Mouse (Mus musculus): ENCODE measurements around the gene Aup1. TPM values are rescaled to one million over a fixed set of nuclear protein-coding genes. Genes with fewer than 3 reads are reported as not detected.
A peak's percentile ranks its signal among the peaks of the same experiment; 100 is the strongest.

Aup1 gene
- 144 and 156 TPM in 2 replicates for polyA plus RNA-seq (2014; fragmentation: Nextera tagmentation; extraction: Ambion mirVana)

- no peaks in the 10 kb centered on the region for H3K9me3 ChIP-seq (ENCODE audit: control insufficient read depth, low read length)
- peaks cover 20% of the 10 kb centered on the region for H3K4me1 ChIP-seq (ENCODE audit: control insufficient read depth, insufficient read depth, low read length)
- WGBS, result 1% methylated on average over 50 of the region's 64 CpGs
- ATAC-seq (ENCODE audit: low FRiP score, low TSS enrichment), result peak; percentile 96
- peaks cover 43% of the 10 kb centered on the region for H3K36me3 ChIP-seq (ENCODE audit: control insufficient read depth, insufficient read depth, low read length)
- peak within 1 kb of the TSS; percentile 95 for H3K4me2 ChIP-seq (replicated peaks; ENCODE audit: low read depth, low read length)
- peak within 1 kb of the TSS; percentile 91 for H3K9ac ChIP-seq (ENCODE audit: low read depth, low read length)
- H3K27me3 ChIP-seq (ENCODE audit: control insufficient read depth, insufficient read depth, low read length), result no peaks in the 10 kb centered on the region
- H3K4me3 ChIP-seq (ENCODE audit: low read length), result peak within 1 kb of the TSS; percentile 70
- peak within 1 kb of the TSS; percentile 79 for H3K27ac ChIP-seq (ENCODE audit: low read depth, low read length)
These were observed at the start of gene Aup1 for GRCm38 (mm10) chr6:83054074-83054851. TSS of gene Aup1 (plus strand) at chr6:83054521.

DNA sequence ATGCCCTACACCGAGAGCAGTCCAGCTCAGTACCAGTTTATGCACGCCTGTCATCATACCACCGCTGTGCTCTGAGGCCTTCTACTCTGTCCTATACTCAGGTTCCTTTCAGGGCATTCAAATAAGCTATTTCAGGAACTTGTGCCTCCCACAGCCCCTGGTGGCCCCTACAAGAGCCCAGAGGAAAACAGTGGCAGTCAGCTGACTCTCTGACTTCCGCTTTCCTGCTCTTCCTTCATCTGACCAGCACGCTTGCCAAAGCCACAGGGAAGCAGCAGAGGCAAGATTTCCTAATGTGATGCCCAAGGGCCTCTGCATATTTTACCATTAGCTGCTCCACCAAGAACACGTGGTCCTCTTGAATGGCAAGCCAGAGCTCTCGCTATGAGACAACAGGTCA is 49.4 kb upstream of the Aup1 start:
- no peaks in the 10 kb centered on the region for H3K27me3 ChIP-seq (ENCODE audit: control insufficient read depth, insufficient read depth, low read length)
- H3K4me1 ChIP-seq (ENCODE audit: control insufficient read depth, insufficient read depth, low read length), result no peaks in the 10 kb centered on the region
- WGBS, result 64% methylated on average over 7 of the region's 7 CpGs
- H3K4me2 ChIP-seq (replicated peaks; ENCODE audit: low read depth, low read length), result no peak overlapping the region
- no peak overlapping the region for H3K27ac ChIP-seq (ENCODE audit: low read depth, low read length)
- H3K4me3 ChIP-seq (ENCODE audit: low read length), result no peak overlapping the region
- ATAC-seq (ENCODE audit: low FRiP score, low TSS enrichment), result no peak
- no peaks in the 10 kb centered on the region for H3K36me3 ChIP-seq (ENCODE audit: control insufficient read depth, insufficient read depth, low read length)
- H3K9me3 ChIP-seq (ENCODE audit: control insufficient read depth, low read length), result no peaks in the 10 kb centered on the region
- H3K9ac ChIP-seq (ENCODE audit: low read depth, low read length), result no peak overlapping the region

DNA sequence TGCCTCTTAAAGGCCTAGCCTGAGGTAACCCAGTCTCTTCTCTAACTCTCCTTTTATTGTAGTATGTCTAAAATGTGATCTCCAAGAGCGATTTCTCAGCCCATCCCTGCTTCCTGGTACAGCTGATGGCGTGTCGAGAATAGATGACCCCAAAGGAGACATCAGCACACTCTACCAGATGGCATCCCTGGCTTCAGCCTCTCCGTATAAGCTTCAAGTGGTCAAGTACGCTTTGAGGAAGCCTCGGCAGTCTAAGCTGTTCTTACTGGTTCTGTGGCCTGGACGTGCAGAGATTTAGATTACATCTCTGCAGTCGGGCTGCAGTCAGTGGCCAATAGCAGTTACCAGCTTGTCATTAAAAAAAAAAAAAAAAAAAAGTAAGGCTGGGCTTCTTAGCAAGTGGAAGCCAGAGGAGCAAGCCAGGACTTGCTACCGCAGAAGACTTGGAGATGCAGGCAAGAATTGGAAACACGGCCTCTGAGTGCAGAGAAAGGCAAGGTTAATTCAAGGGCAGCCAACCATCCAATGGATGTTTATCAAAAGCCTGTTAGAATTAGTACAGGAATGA is 48.8 kb upstream of the Aup1 start:
- Histone ChIP-seq H3K9ac (ENCODE audit: low read depth, low read length) (no peak overlapping the region), H3K27ac (ENCODE audit: low read depth, low read length) (no peak overlapping the region), H3K4me2 (replicated peaks; ENCODE audit: low read depth, low read length) (no peak overlapping the region), H3K9me3 (ENCODE audit: control insufficient read depth, low read length) (no peaks in the 10 kb centered on the region), H3K4me1 (ENCODE audit: control insufficient read depth, insufficient read depth, low read length) (no peaks in the 10 kb centered on the region), H3K36me3 (ENCODE audit: control insufficient read depth, insufficient read depth, low read length) (no peaks in the 10 kb centered on the region), H3K4me3 (ENCODE audit: low read length) (no peak overlapping the region), H3K27me3 (ENCODE audit: control insufficient read depth, insufficient read depth, low read length) (no peaks in the 10 kb centered on the region)
- WGBS, result 75% methylated on average over 10 of the region's 10 CpGs
- no peak for ATAC-seq (ENCODE audit: low FRiP score, low TSS enrichment)

DNA sequence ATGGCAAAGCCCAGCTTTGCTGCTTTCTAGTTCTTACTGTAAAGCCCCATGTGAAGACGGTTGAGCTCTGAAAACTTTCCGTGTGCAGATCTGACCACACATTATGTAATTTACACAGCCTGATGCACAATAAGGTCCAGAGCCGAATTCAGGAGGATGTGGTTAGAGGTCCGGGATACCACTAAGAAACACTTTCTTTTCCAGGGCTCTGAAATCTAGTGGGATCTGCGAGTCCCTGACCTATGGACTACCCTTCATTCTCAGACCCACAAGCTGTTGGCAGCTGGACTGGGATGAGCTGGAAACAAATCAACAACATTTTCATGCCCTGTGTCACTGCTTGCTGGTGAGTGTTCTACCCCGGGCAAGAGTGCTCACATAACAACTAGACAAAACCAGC is 48.2 kb upstream of the Aup1 start:
- WGBS, result 84% methylated on average over 6 of the region's 6 CpGs
- Histone ChIP-seq H3K4me2 (replicated peaks; ENCODE audit: low read depth, low read length) (no peak overlapping the region), H3K9me3 (ENCODE audit: control insufficient read depth, low read length) (no peaks in the 10 kb centered on the region), H3K4me1 (ENCODE audit: control insufficient read depth, insufficient read depth, low read length) (no peaks in the 10 kb centered on the region), H3K27me3 (ENCODE audit: control insufficient read depth, insufficient read depth, low read length) (no peaks in the 10 kb centered on the region), H3K4me3 (ENCODE audit: low read length) (no peak overlapping the region), H3K9ac (ENCODE audit: low read depth, low read length) (no peak overlapping the region), H3K36me3 (ENCODE audit: control insufficient read depth, insufficient read depth, low read length) (no peaks in the 10 kb centered on the region), H3K27ac (ENCODE audit: low read depth, low read length) (no peak overlapping the region)
- no peak for ATAC-seq (ENCODE audit: low FRiP score, low TSS enrichment)

- Histone ChIP-seq H3K4me2 (replicated peaks; ENCODE audit: low read depth, low read length) (no peak overlapping the region), H3K4me3 (ENCODE audit: low read length) (no peak overlapping the region), H3K9ac (ENCODE audit: low read depth, low read length) (no peak overlapping the region), H3K9me3 (ENCODE audit: control insufficient read depth, low read length) (no peaks in the 10 kb centered on the region), H3K36me3 (ENCODE audit: control insufficient read depth, insufficient read depth, low read length) (no peaks in the 10 kb centered on the region), H3K27ac (ENCODE audit: low read depth, low read length) (no peak overlapping the region), H3K4me1 (ENCODE audit: control insufficient read depth, insufficient read depth, low read length) (no peaks in the 10 kb centered on the region), H3K27me3 (ENCODE audit: control insufficient read depth, insufficient read depth, low read length) (no peaks in the 10 kb centered on the region)
- 37% methylated on average over 3 of the region's 3 CpGs for WGBS
- no peak for ATAC-seq (ENCODE audit: low FRiP score, low TSS enrichment)
These were observed 45.7 kb upstream of the Aup1 start for GRCm38 (mm10) chr6:83008659-83009058.

DNA sequence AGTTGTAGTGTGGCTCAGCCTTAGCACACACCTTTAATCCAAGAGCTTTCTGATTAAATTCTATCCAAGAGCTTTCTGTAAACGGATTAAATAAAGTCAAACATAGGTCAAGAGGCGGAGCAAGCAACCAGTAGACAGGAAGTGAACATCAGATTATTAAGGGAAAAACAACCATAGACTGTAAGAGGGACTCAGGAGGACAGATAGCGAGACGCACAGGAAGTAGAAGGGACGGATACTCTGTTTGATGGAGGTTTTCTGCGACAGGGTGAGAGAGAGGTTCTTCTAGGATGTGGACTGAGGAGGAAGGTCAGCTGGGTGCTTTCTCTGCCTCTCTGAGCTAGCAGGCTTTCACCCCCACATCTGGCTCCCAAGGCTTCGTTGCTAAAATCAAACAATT is 44.3 kb upstream of the Aup1 start:
- H3K27ac ChIP-seq (ENCODE audit: low read depth, low read length), result no peak overlapping the region
- 62% methylated on average over 7 of the region's 7 CpGs for WGBS
- ATAC-seq (ENCODE audit: low FRiP score, low TSS enrichment), result no peak
- no peaks in the 10 kb centered on the region for H3K36me3 ChIP-seq (ENCODE audit: control insufficient read depth, insufficient read depth, low read length)
- H3K27me3 ChIP-seq (ENCODE audit: control insufficient read depth, insufficient read depth, low read length), result no peaks in the 10 kb centered on the region
- H3K4me2 ChIP-seq (replicated peaks; ENCODE audit: low read depth, low read length), result no peak overlapping the region
- no peaks in the 10 kb centered on the region for H3K4me1 ChIP-seq (ENCODE audit: control insufficient read depth, insufficient read depth, low read length)
- no peaks in the 10 kb centered on the region for H3K9me3 ChIP-seq (ENCODE audit: control insufficient read depth, low read length)
- no peak overlapping the region for H3K4me3 ChIP-seq (ENCODE audit: low read length)
- no peak overlapping the region for H3K9ac ChIP-seq (ENCODE audit: low read depth, low read length)

DNA sequence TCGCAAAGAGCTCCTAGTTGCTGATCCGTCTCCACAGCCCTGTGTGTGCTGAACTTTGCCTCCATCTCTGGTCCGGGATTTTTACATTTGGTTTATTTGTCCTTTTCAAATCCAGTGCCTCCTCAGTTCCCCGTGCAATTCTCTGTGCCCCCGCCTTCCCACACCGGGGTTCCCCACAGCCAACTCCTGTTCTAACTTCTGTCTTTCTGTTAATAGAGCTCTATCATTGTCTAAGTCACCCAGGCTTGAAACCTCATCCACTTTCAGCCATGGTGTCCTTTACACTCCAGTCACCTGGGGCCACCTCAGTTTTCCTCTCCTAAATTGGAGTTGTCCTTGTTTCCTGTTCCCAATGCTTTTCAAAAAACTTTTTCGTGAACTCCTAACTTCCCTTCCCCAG is 43.1 kb upstream of the Aup1 start:
- no peak overlapping the region for H3K4me2 ChIP-seq (replicated peaks; ENCODE audit: low read depth, low read length)
- H3K9me3 ChIP-seq (ENCODE audit: control insufficient read depth, low read length), result no peaks in the 10 kb centered on the region
- 85% methylated on average over 7 of the region's 7 CpGs for WGBS
- no peaks in the 10 kb centered on the region for H3K36me3 ChIP-seq (ENCODE audit: control insufficient read depth, insufficient read depth, low read length)
- H3K27ac ChIP-seq (ENCODE audit: low read depth, low read length), result no peak overlapping the region
- no peak for ATAC-seq (ENCODE audit: low FRiP score, low TSS enrichment)
- no peak overlapping the region for H3K9ac ChIP-seq (ENCODE audit: low read depth, low read length)
- H3K27me3 ChIP-seq (ENCODE audit: control insufficient read depth, insufficient read depth, low read length), result no peaks in the 10 kb centered on the region
- H3K4me1 ChIP-seq (ENCODE audit: control insufficient read depth, insufficient read depth, low read length), result no peaks in the 10 kb centered on the region
- no peak overlapping the region for H3K4me3 ChIP-seq (ENCODE audit: low read length)

DNA sequence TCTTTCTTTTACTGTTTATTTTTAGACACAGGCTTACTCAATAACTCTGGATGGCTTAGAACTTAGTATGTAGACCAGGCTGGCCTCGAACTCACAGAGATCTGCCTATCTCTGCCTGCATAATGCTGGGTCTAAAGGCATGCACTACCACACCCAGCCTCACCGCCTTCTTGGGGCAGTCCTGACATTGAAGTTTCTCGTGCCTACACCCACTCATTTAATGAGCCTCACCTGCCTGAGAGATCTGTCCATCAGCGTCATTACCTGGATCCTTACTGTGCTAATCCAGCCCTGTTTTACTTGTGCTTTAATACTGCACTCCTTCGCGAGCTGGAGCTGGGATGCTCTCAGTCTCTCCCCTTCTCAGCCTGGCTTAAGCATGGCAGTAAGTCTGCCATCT is 42.6 kb upstream of the Aup1 start:
- Histone ChIP-seq H3K4me3 (ENCODE audit: low read length) (no peak overlapping the region), H3K27ac (ENCODE audit: low read depth, low read length) (no peak overlapping the region), H3K4me2 (replicated peaks; ENCODE audit: low read depth, low read length) (no peak overlapping the region), H3K9me3 (ENCODE audit: control insufficient read depth, low read length) (no peaks in the 10 kb centered on the region), H3K9ac (ENCODE audit: low read depth, low read length) (no peak overlapping the region), H3K27me3 (ENCODE audit: control insufficient read depth, insufficient read depth, low read length) (no peaks in the 10 kb centered on the region), H3K4me1 (ENCODE audit: control insufficient read depth, insufficient read depth, low read length) (no peaks in the 10 kb centered on the region), H3K36me3 (ENCODE audit: control insufficient read depth, insufficient read depth, low read length) (no peaks in the 10 kb centered on the region)
- no peak for ATAC-seq (ENCODE audit: low FRiP score, low TSS enrichment)
- 77% methylated on average over 6 of the region's 6 CpGs for WGBS

- Histone ChIP-seq H3K36me3 (ENCODE audit: control insufficient read depth, insufficient read depth, low read length) (no peaks in the 10 kb centered on the region), H3K9me3 (ENCODE audit: control insufficient read depth, low read length) (no peaks in the 10 kb centered on the region), H3K4me2 (replicated peaks; ENCODE audit: low read depth, low read length) (no peak overlapping the region), H3K4me1 (ENCODE audit: control insufficient read depth, insufficient read depth, low read length) (no peaks in the 10 kb centered on the region), H3K4me3 (ENCODE audit: low read length) (no peak overlapping the region), H3K9ac (ENCODE audit: low read depth, low read length) (no peak overlapping the region), H3K27me3 (ENCODE audit: control insufficient read depth, insufficient read depth, low read length) (no peaks in the 10 kb centered on the region), H3K27ac (ENCODE audit: low read depth, low read length) (no peak overlapping the region)
- WGBS, result 59% methylated on average over 5 of the region's 5 CpGs
- no peak for ATAC-seq (ENCODE audit: low FRiP score, low TSS enrichment)
These were observed 40.9 kb upstream of the Aup1 start for GRCm38 (mm10) chr6:83013444-83013843.

Measured in kidney, embryonic 14.5 days (tissue).